In genomic region chr16:93910735-93911665, GRCm38 (mm10) we compare ENCODE assay signal across 15 mouse cellular contexts. TPM values are rescaled to one million over a fixed set of nuclear protein-coding genes. Genes with fewer than 3 reads are reported as not detected.
DNase-seq lines count a peak whose midpoint lies in the region; ATAC-seq and TF ChIP-seq lines count a peak whose summit lies in the region.
"Had no signal": no experiment of that assay in that cellular context is flagged by ENCODE, and none has a peak within 500 bp of the region (broad histone marks: within the 10 kb centered on the region; RNA-seq: fewer than 3 reads in every experiment).

No protein-coding gene starts in this region.

- no peak overlapping the region for H3K27ac ChIP-seq in kidney, adult 2 months (ENCODE audit: insufficient read depth, low read depth, low read length)
- H3K27ac ChIP-seq in ES-E14 (ENCODE audit: insufficient read depth, low read depth, low read length, poor library complexity, severe bottlenecking) = peak overlapping the region; percentile 49; the same call in 1 of the 2 replicates
- no peak overlapping the region for H3K27ac ChIP-seq in liver, embryonic 13.5 days
- H3K27ac ChIP-seq: hindbrain, embryonic 14.5 days; liver, embryonic 15.5 days; neural tube, embryonic 15.5 days had no signal

- DNase-seq in kidney, postnatal 14 days = peak; percentile 26
- no peak for DNase-seq in kidney, adult 2 months
- no peak for DNase-seq in ES-E14 (ENCODE audit: low read depth, low spot score)
- DNase-seq in liver, embryonic 13.5 days = no peak
- no peak for DNase-seq in Muller cell, postnatal 12 days (ENCODE audit: inconsistent ontology term)
- DNase-seq in right cerebral cortex, postnatal 25 days = no peak
- DNase-seq in retina, postnatal 1 day = no peak
- DNase-seq: cerebellum, postnatal 36 days; layer of hippocampus, postnatal 36 days; right cerebral cortex, adult 18-20 months had no signal

- peak; percentile 55 for ATAC-seq in liver, embryonic 13.5 days (ENCODE audit: low read depth)

- H3K9me3 ChIP-seq in E14TG2a.4 (ENCODE audit: low read length) = no peaks in the 10 kb centered on the region
- H3K9me3 ChIP-seq in ES-E14 (ENCODE audit: control insufficient read depth, insufficient read depth, low read depth, low read length) = no peaks in the 10 kb centered on the region
- H3K9me3 ChIP-seq in liver, embryonic 13.5 days (replicated peaks) = no peaks in the 10 kb centered on the region
- H3K9me3 ChIP-seq: liver, embryonic 15.5 days; neural tube, embryonic 15.5 days had no signal

- TF ChIP-seq CTCF in kidney, adult 2 months (conservative IDR thresholded peaks at IDR 0.05; ENCODE audit: insufficient read depth, insufficient read length, low read depth, low read length) = no peak
- no peak for TF ChIP-seq CTCF in E14TG2a.4 (conservative IDR thresholded peaks at IDR 0.05; ENCODE audit: low read length)

- in situ Hi-C loops in ES-E14 (cut with MboI; ENCODE audit: low sequenced_read_pairs in 2 of 2, unreplicated experiment in 2 of 2) = no loop called here

- no peaks in the 10 kb centered on the region for H3K27me3 ChIP-seq in kidney, adult 2 months (replicated peaks; ENCODE audit: control insufficient read depth, insufficient read depth, low read length)
- no peaks in the 10 kb centered on the region for H3K27me3 ChIP-seq in E14TG2a.4 (ENCODE audit: insufficient read depth, low read length)
- no peaks in the 10 kb centered on the region for H3K27me3 ChIP-seq in liver, embryonic 13.5 days
- H3K27me3 ChIP-seq: liver, embryonic 15.5 days; neural tube, embryonic 15.5 days; Patski had no signal

- peak overlapping the region; percentile 62; the same call in 1 of the 2 replicates for H3K9ac ChIP-seq in ES-E14 (ENCODE audit: insufficient read depth, low read depth, low read length, poor library complexity, severe bottlenecking)
- no peak overlapping the region for H3K9ac ChIP-seq in liver, embryonic 13.5 days
- H3K9ac ChIP-seq: hindbrain, embryonic 14.5 days; liver, embryonic 15.5 days; neural tube, embryonic 15.5 days had no signal

- H3K4me1 ChIP-seq in kidney, adult 2 months (ENCODE audit: control insufficient read depth, insufficient read depth, low read length) = peaks cover 6% of the 10 kb centered on the region; the same call in 1 of the 2 replicates
- H3K4me1 ChIP-seq in E14TG2a.4 (replicated peaks; ENCODE audit: low read depth, low read length) (peaks cover 71% of the 10 kb centered on the region), ES-E14 (ENCODE audit: control insufficient read depth in 2 of 2, insufficient read depth in 2 of 2, low read length in 2 of 2, poor library complexity in 1 of 2) (peaks cover 2 to 19% of the 10 kb centered on the region in 2 experiments; a peak in 2 of 4 replicates)
- H3K4me1 ChIP-seq in liver, embryonic 13.5 days (replicated peaks) = peaks cover 14% of the 10 kb centered on the region
- H3K4me1 ChIP-seq: neural tube, embryonic 15.5 days had no signal

- no peaks in the 10 kb centered on the region for H3K36me3 ChIP-seq in kidney, adult 2 months (ENCODE audit: control insufficient read depth, insufficient read depth, low read length)
- H3K36me3 ChIP-seq in E14TG2a.4 (ENCODE audit: insufficient read depth, low read length) = peaks cover 5% of the 10 kb centered on the region
- peaks cover under 1% of the 10 kb centered on the region; the same call in 1 of the 2 replicates for H3K36me3 ChIP-seq in ES-E14 (ENCODE audit: control insufficient read depth, insufficient read depth, low read length, poor library complexity, severe bottlenecking)
- H3K36me3 ChIP-seq in liver, embryonic 13.5 days = peaks cover 13% of the 10 kb centered on the region
- H3K36me3 ChIP-seq: neural tube, embryonic 15.5 days had no signal

- H3K4me3 ChIP-seq in kidney, adult 2 months (ENCODE audit: insufficient read depth, low read depth, low read length) = no peak overlapping the region
- peak overlapping the region; percentile 56 for H3K4me3 ChIP-seq in E14TG2a.4 (replicated peaks; ENCODE audit: low read length)
- H3K4me3 ChIP-seq in ES-E14 (ENCODE audit: insufficient read depth in 1 of 2, low read depth in 1 of 2, low read length in 2 of 2, poor library complexity in 1 of 2, severe bottlenecking in 1 of 2) = peak overlapping the region; percentile 5 to 16; a peak in 2 of 4 replicates
- no peak overlapping the region for H3K4me3 ChIP-seq in liver, embryonic 13.5 days (replicated peaks)
- H3K4me3 ChIP-seq: liver, embryonic 15.5 days; neural tube, embryonic 15.5 days had no signal

- no peak for TF ChIP-seq POLR2A in kidney, adult 2 months (IDR thresholded peaks at IDR 0.05; ENCODE audit: low read depth, low read length)

- 80% methylated on average over 28 of the region's 28 CpGs for WGBS in kidney, adult 2 months
- 58% methylated on average over 28 of the region's 28 CpGs for WGBS in liver, embryonic 13.5 days (ENCODE audit: insufficient replicate concordance)

- H3K4me2 ChIP-seq in liver, embryonic 13.5 days = no peak overlapping the region
- H3K4me2 ChIP-seq: hindbrain, embryonic 14.5 days; liver, embryonic 15.5 days; neural tube, embryonic 15.5 days had no signal

TF ChIP-seq in ES-E14, 5 proteins besides CTCF, POLR2A, EP300 and RAD21:
- no peak for TF ChIP-seq CHD2 (IDR thresholded peaks at IDR 0.05; ENCODE audit: low read depth, low read length)
- TF ChIP-seq HCFC1 (IDR thresholded peaks at IDR 0.05; ENCODE audit: borderline replicate concordance, insufficient read depth, low read length) = no peak
- TF ChIP-seq ZC3H11A (IDR thresholded peaks at IDR 0.05; ENCODE audit: borderline replicate concordance, low read depth, low read length) = no peak
- TF ChIP-seq MAFK (IDR thresholded peaks at IDR 0.05; ENCODE audit: insufficient read depth, low read depth, low read length) = no peak
- TF ChIP-seq ZNF384 (IDR thresholded peaks at IDR 0.05; ENCODE audit: low read depth, low read length) = no peak

RNA-seq across cellular contexts. Expression of gene Chaf1b, which starts 27.3 kb away (rescaled TPM):
- 1.6 and 2.0 TPM in 2 replicates for polyA plus RNA-seq in kidney, adult 2 months (2012; rRNA removed)
- total RNA-seq in ES-E14 (2012; rRNA removed) = 39.5 and 44.2 TPM in 2 replicates
- polyA plus RNA-seq in liver, embryonic 13.5 days (2015; fragmentation: Nextera tagmentation; extraction: Ambion mirVana) = 58.1 and 65.6 TPM in 2 replicates

Comparison
In these comparisons a context has a peak if more than half of its experiments do, and no peak if none do; other contexts are left out.
1. H3K4me3 ChIP-seq: peak in E14TG2a.4 (single experiment) and ES-E14 (2 of 2); none in kidney, adult 2 months (single experiment) and liver, embryonic 13.5 days (single experiment).
2. RNA of gene Chaf1b, which starts 27.3 kb away (polyA plus RNA-seq): 58.1 to 65.6 TPM in liver, embryonic 13.5 days; 1.6 to 2.0 TPM in kidney, adult 2 months; every median in the first group is over 10 times any median in the second.